Mouse (Mus musculus): ENCODE measurements around the gene Pank3.

Pank3 gene

GRCm38 (mm10) chr11:35769188-35769745 lies at the start of gene Pank3:
TSS of gene Pank3 (plus strand) at chr11:35769484.
- DNase-seq (ENCODE audit: inconsistent age in 2 of 2, low spot score in 1 of 2): peak; percentile 98 to 99

DNA sequence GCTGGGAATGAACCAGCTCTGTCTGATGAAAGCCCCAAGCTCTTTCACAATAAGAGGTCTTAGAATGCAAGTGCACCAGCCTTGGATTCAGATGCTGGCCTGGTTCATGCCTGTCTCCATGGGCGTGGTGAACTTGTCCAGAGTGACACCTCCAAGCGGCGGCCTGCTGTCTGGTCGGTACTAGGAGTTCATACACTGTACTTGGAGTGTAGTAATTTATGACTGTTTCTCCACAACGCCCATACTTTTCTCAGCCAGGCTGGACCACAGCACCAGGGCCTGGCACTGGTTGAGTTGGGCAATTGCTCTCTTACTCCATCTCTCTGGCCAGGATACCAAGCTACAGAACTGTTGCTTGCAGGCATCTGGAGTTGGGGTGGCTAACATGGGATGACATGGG lies 45.4 kb upstream of the Pank3 start:
- DNase-seq (ENCODE audit: inconsistent age in 2 of 2, low spot score in 1 of 2): peak in 1 of 2 experiments; percentile 77

DNA sequence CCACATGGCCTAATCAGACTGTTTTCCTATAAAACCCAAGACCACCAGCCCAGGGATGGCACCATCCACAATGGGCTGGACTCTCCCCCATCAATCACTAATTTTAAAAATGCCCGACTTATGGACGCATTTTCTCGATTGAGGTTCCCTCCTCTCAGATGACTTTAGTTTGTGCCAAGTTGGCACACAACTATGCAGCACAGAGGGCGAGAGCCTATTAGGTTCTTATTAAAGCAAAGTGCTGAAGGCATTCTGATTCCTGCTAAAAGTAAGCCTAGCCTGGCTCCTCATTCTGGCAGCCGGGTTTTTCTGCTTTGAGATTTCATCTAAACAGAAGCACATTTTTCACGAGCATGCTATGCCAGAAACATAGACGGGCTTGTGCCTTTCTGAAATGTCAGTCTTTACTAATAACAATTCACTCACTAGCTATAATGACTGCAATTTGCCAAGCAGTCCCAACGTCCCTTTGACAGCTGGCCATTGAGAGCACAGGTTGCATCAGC lies 42.9 kb upstream of the Pank3 start:
- DNase-seq (ENCODE audit: inconsistent age in 2 of 2, low spot score in 1 of 2): peak in 1 of 2 experiments; percentile 45

- DNase-seq (ENCODE audit: inconsistent age in 2 of 2, low spot score in 1 of 2): no peak
Measured at GRCm38 (mm10) chr11:35728200-35728599, 41.1 kb upstream of the Pank3 start.

GRCm38 (mm10) chr11:35729186-35729585 lies 40.1 kb upstream of the Pank3 start:
- DNase-seq (ENCODE audit: inconsistent age in 2 of 2, low spot score in 1 of 2): peak; percentile 75 to 90

GRCm38 (mm10) chr11:35732366-35732765 lies 36.9 kb upstream of the Pank3 start:
- peak in 1 of 2 experiments; percentile 54 for DNase-seq (ENCODE audit: inconsistent age in 2 of 2, low spot score in 1 of 2)

DNA sequence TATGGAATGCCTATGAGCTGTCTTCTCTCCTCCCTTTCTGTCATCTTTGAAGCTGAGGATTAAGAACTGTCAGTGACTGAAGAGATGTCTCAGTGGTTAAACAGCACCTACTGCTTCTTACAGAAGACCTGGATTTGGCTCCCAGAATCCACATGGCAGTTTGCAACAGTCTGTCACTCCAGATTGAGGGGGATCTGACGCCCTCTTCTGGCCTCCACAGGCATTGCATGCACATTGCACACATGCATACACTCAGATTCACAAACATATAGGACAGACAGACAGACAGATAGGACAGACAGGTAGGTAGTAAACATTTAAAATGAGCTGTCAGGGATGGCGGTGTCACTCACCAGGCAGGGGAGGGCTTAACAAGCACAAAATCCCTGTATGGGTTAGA lies 32.5 kb upstream of the Pank3 start:
- no peak for DNase-seq (ENCODE audit: inconsistent age in 2 of 2, low spot score in 1 of 2)

GRCm38 (mm10) chr11:35737262-35737661 lies 32.0 kb upstream of the Pank3 start:
- no peak for DNase-seq (ENCODE audit: inconsistent age in 2 of 2, low spot score in 1 of 2)

DNA sequence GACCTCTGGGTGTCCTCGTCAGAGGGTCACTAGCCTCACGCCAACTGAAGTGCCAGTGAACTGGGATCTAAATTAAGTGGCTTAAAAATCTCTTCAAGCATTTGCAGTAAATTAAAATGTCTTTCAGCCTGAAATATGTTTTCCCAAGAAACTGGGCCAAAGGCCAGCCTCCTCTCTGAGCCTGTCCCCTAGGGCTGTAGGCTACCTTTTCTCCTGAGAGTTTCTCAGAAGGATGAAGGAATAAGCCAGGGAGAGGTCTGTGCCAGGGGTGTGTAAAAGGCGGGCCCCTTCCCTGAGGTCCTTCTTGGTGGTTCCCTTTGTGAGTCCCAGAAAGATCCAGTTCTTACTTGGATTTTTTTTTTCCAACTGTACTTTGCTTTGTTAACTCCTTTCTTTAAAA lies 31.2 kb upstream of the Pank3 start:
- DNase-seq (ENCODE audit: inconsistent age in 2 of 2, low spot score in 1 of 2): peak in 1 of 2 experiments; percentile 48

DNA sequence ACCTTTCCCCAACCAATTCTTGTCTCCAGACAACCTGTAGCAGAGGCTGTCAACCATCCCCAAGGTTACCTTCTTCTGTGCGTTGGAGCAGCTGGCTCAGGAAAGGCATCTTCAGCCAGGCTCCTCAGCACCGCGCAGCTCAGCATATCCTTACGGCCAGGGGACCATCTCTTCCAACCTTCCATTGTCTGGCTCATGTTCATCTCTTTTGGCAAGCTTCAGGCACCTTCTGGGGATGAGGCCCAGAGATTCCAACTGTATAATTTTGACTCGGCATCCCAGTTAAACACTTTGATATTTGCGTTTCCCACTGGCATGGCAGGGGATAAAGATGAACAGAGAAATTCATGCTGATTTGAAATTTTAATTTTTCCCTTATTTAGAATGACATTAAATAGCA lies 25.7 kb upstream of the Pank3 start:
- no peak for DNase-seq (ENCODE audit: inconsistent age in 2 of 2, low spot score in 1 of 2)

DNA sequence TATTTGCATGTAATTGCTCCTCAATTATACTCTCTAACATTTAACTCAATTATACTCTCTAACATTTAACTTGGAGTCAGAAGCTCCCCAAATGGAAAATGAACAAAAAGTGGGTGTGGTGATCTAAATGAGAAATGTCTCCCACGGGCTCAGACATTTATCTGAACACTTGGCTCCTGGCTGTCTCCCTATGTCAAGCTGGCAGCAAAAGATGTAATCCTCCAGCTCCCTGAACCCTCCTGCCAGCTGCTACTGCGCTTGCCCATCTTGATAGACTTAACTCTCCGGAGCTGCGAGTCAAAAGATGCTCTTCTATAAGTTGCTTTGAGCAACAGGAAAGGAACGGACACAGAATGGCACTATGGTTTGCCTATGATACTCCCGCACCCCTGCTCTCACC lies 24.7 kb upstream of the Pank3 start:
- no peak for DNase-seq (ENCODE audit: inconsistent age in 2 of 2, low spot score in 1 of 2)

DNA sequence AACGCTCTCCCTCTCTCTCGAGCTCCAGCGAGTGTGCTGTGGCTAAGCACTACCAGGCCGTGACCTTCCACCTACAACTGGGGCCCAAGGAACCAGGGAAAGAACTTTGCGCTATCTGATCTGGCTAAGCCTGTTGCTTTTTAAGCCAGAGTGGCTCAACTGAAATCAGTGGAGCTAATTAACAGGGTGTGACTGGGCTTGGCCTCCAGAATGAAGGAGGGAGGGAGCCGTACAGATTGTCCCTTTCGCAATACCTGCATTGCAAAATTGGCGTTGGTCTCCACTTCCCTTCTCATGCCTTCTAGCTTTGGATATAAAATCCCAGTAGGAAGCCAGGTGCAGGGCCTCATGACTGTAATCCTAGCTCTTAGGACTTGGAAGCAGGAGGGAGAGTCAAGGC lies 18.7 kb upstream of the Pank3 start:
- peak; percentile 57 to 91 for DNase-seq (ENCODE audit: inconsistent age in 2 of 2, low spot score in 1 of 2)

- DNase-seq (ENCODE audit: inconsistent age in 2 of 2, low spot score in 1 of 2): peak in 1 of 2 experiments; percentile 62
Measured at GRCm38 (mm10) chr11:35754906-35755418, 14.3 kb upstream of the Pank3 start.

DNA sequence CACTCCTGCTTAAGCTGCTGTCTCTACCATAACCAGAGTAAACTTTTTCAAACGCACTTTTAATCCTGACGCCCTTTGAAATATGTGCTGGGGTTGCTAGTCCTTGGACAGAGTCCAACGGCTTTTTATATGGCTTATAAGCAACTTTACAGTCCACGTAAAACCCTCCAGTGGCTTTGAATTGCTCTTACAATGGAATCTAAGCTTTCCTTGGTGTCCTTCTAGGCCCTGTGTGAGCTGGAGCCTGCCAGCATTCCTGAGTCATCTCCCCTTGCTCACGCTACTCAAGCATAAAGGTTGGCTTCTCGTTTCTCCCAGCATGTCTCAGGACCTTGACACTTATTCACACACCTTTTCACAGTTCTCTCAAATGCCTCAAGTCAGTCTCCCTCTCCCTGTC lies 13.7 kb upstream of the Pank3 start:
- DNase-seq (ENCODE audit: inconsistent age in 2 of 2, low spot score in 1 of 2): peak; percentile 62 to 81

DNA sequence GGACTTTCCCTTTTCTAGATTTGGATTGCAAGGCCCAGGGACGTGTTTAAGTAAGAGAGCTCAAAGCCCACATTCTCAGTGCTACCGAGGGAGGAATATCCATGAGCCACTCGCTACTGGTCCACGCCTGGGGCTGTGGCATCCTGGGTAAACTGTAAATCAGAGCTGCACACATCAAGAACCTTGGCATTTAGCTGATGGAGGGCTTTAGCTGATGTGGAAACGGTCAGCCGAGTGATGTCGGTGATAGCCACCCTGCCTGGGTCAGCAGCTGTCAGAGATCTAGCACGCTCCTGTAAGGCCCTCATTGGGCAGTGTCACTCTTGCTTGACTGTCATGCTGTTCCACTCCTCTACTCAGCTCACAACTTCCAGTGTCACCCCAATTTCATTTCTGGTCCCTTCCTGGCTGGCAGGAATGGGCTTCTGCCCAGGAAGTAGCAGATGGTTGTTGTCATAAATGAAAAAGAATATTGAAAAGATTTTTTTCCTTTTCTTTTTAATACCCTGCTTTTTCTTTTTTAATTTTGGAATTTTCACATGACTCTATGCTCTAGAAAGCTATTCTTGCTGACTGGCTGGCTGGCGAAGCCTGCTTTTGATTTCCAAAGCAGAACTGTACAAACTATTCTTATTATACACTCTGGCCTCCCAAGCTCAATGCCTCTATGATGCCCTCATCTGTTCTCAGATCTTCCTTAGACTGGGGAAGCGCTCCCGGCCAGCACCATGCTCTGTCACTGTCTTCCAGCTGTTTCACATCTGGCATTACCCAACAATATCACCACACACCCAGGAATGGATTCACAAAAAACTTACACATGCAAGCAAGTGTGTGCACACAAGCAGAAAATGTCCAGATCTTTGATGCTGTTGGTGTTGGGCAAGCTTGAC lies 12.6 kb upstream of the Pank3 start:
- DNase-seq (ENCODE audit: inconsistent age in 2 of 2, low spot score in 1 of 2): peak; percentile 57 to 79

DNA sequence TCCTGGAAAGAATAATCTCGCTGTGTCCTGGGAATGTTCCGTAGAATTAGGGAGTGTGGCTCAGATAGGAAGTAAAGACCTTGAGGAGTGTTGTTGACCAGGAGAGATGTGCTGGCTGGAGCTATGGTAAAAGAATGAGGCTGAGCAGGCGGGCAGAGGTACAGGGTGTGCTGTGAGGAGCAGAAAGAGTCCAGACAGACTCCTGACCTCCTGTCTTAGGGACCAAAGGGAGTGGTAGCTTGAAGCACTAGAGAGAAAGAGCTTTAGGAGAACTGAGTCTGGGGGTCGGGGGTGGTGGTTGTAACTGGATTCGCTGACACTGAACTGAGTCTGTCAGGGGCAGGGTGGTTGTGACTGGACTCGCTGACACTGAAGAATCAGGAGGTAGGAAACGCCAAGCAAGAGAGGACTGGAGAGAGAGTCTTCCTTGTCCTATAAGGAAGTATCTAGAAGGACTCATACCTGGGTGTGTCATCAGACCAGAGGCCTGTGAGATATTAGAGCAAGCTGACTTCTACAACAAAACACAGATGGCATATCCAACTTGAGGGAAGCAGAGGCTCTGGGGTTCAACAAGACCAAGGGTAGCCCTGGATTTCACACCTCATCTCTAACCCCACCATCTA lies 9.2 kb upstream of the Pank3 start:
- DNase-seq (ENCODE audit: inconsistent age in 2 of 2, low spot score in 1 of 2): no peak

GRCm38 (mm10) chr11:35760627-35761003 lies 8.7 kb upstream of the Pank3 start:
- no peak for DNase-seq (ENCODE audit: inconsistent age in 2 of 2, low spot score in 1 of 2)

DNA sequence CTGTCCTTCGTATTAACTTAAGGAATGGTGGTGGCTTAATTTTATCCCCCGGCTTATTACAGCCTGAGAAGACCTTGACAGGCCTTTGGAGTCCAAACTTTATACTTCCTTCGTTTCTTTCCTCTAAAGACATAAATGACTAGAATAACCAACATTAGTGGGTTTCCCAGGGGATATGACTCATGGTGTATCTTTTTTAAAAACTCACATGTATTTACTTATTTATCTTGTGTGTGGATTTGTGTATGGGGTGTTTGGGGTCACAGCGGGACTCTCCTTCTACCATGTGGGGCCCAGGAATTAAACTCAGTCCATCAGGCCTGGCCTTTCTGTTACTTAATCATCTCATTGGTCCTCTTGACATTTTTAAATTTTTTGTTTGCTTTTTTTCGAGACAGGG lies 2.4 kb upstream of the Pank3 start:
- no peak for DNase-seq (ENCODE audit: inconsistent age in 2 of 2, low spot score in 1 of 2)

DNA sequence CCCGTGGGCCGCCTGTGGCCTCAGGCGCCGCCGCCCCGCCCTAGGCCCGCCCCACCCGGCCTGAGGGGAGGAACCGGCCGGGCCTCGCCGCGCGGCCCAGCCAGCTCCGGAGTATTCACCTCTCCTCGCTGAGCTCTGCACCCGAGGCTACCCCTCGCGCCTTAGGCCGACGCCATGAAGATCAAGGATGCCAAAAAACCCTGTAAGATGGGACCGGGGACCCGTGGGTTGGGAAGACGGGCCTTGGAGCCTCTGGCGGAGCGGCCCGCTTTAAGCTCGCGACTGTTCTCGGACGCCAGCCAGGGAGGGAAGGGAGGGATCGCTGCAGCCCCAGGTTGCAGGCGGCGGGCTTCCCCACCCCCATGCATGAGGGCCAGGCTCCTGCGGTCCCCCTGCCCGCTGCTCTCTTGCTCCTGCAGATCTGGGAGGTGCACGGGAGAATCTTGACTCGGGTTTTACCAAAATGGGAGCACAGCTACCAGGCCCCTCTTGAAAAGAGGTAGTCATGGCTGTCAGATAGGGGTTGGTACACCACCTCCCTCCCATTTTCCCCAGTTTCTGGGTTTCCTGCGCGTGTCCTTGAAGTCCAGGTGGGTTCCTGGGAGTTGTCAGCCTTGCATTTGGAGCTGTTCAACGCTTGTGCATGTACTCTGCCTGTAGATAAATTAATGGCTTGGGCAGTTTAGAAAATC lies 608 bp downstream of the Pank3 start:
- peak in 1 of 2 experiments; percentile 96 for DNase-seq (ENCODE audit: inconsistent age in 2 of 2, low spot score in 1 of 2)

DNA sequence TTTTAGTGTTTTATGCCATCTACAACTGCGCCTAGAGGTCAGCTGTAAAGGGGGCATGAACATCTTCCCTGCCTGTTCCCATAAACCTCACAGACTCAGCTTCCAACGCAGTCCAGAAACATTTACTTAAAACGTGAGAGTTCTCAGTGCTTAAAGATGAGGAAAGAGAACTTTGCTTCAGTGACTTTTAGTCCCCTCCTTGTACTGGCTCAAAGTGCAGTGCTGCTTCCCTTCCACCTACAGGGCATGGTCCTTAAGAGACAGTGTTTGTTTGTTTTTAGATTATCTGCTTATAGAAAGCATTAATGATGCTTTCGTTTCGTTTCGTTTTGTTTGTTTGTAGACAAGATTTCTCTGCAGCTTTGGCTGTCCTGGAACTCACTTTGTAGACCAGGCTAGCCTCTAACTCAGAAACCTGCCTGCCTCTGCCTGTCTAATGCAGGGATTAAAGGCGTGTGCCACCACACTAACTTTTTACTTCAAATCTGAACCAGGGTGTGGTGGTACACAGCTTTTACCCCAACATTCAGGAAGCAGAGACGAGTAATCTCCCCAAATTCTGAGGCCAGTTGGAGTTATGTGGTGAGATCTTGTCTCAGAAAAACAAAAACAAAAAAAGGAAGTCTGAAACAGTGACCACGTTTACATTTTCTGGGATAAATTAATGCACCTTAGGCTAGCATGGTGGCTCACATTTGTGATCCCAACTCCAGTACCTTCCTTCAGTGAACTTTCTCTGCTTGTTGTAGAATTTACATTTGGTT lies 1.6 kb downstream of the Pank3 start:
- DNase-seq (ENCODE audit: inconsistent age in 2 of 2, low spot score in 1 of 2): peak in 1 of 2 experiments; percentile 45

Data from adrenal gland, adult (tissue).